Mouse (Mus musculus) intestine, embryonic 15.5 days (tissue): Measurements from ENCODE around the gene Lhfpl2. TPM values are rescaled to one million over a fixed set of nuclear protein-coding genes. Genes with fewer than 3 reads are reported as not detected.

Experiments
- ATAC-seq: fragments of 200-750 bp; cut with Nextera tagmentation; 2 replicates; pipeline ENCODE4 v1.8.0; 2017; ENCODE audit warnings: moderate TSS enrichment, moderate library complexity
- H3K27ac ChIP-seq: fragments of 300-500 bp; sonication (generic); 2 replicates; pipeline ENCODE4 v1.5.1; 2015; ENCODE audit warnings: mild to moderate bottlenecking, inconsistent platforms
- H3K27me3 ChIP-seq: fragments of 300-500 bp; sonication (generic); replicated peaks from 2 replicates; pipeline ENCODE4 v1.6.1; 2015; ENCODE audit warnings: inconsistent platforms
- H3K36me3 ChIP-seq: fragments of 300-500 bp; sonication (generic); 2 replicates; pipeline ENCODE4 v1.6.1; 2015; ENCODE audit warnings: inconsistent platforms
- H3K4me1 ChIP-seq: fragments of 300-500 bp; sonication (generic); replicated peaks from 2 replicates; pipeline ENCODE4 v1.6.1; 2015; ENCODE audit warnings: inconsistent platforms
- H3K4me2 ChIP-seq: fragments of 300-500 bp; sonication (generic); replicated peaks from 2 replicates; pipeline ENCODE4 v1.6.1; 2015; ENCODE audit warnings: mild to moderate bottlenecking, inconsistent platforms
- H3K4me3 ChIP-seq: fragments of 300-500 bp; sonication (generic); replicated peaks from 2 replicates; pipeline ENCODE4 v1.5.1; 2015; ENCODE audit warnings: inconsistent platforms
- H3K9ac ChIP-seq: fragments of 300-500 bp; sonication (generic); 2 replicates; pipeline ENCODE4 v1.6.1; 2015; ENCODE audit warnings: inconsistent platforms
- H3K9me3 ChIP-seq: fragments of 300-500 bp; sonication (generic); 2 replicates; pipeline ENCODE4 v1.6.1; 2016; ENCODE audit warnings: inconsistent platforms
- WGBS: fragments of 180-500 bp; shearing (Covaris S2); methylation state at CpG from one replicate; pipeline ENCODE4 v1.1.7; 2015; 5-methylcytosine and 5-hydroxymethylcytosine counted together
- polyA plus RNA-seq: library from polyadenylated mRNA; unstranded; fragments of >200 nt; fragmentation: Nextera tagmentation; extraction: Ambion mirVana; gene quantifications from 2 replicates; pipeline ENCODE4 v1.2.1, GENCODE M21; 2015

Gene Lhfpl2
- polyA plus RNA-seq, 1 experiment from 2014 or later, result 19.8 TPM

GRCm38 (mm10) chr13:94070308-94070619 is 12.7 kb downstream of the Lhfpl2 start:
- H3K9ac ChIP-seq, result no peak overlapping the region
- H3K27ac ChIP-seq, result no peak overlapping the region
- H3K4me2 ChIP-seq, result no peak overlapping the region
- no peak overlapping the region for H3K4me3 ChIP-seq
- H3K9me3 ChIP-seq, result no peaks in the 10 kb centered on the region
- H3K4me1 ChIP-seq, result peaks cover 22% of the 10 kb centered on the region
- ATAC-seq, result no peak
- no peaks in the 10 kb centered on the region for H3K36me3 ChIP-seq
- no peaks in the 10 kb centered on the region for H3K27me3 ChIP-seq
- WGBS, result 89% methylated on average over 3 of the region's 3 CpGs

- no peak overlapping the region for H3K4me3 ChIP-seq
- WGBS, result 75% methylated on average over 3 of the region's 3 CpGs
- no peak overlapping the region for H3K27ac ChIP-seq
- no peaks in the 10 kb centered on the region for H3K27me3 ChIP-seq
- H3K9me3 ChIP-seq, result no peaks in the 10 kb centered on the region
- ATAC-seq, result no peak
- H3K9ac ChIP-seq, result no peak overlapping the region
- H3K4me1 ChIP-seq, result peaks cover 19% of the 10 kb centered on the region
- H3K36me3 ChIP-seq, result no peaks in the 10 kb centered on the region
- H3K4me2 ChIP-seq, result no peak overlapping the region
Measured at GRCm38 (mm10) chr13:94070927-94071326, 13.3 kb downstream of the Lhfpl2 start.

GRCm38 (mm10) chr13:94073046-94073715 is 15.6 kb downstream of the Lhfpl2 start:
- ATAC-seq, result peak; percentile 72
- peak overlapping the region; percentile 45; the same call in 1 of the 2 replicates for H3K27ac ChIP-seq

GRCm38 (mm10) chr13:94073716-94074115 is 16.1 kb downstream of the Lhfpl2 start:
- 60% methylated on average over 5 of the region's 5 CpGs for WGBS
- ATAC-seq, result peak; percentile 52; the same call in 1 of the 2 replicates

More at GRCm38 (mm10) chr13:94073046-94073715, 15.6 kb downstream of the Lhfpl2 start:
- Histone ChIP-seq H3K4me3 (no peak overlapping the region), H3K36me3 (no peaks in the 10 kb centered on the region), H3K27me3 (no peaks in the 10 kb centered on the region), H3K9me3 (no peaks in the 10 kb centered on the region), H3K4me2 (no peak overlapping the region), H3K4me1 (peaks cover 19% of the 10 kb centered on the region), H3K9ac (no peak overlapping the region)
- 23% methylated on average over 9 of the region's 9 CpGs for WGBS

GRCm38 (mm10) chr13:94075181-94075580 is 17.6 kb downstream of the Lhfpl2 start:
- WGBS, result 19% methylated on average over 1 of the region's 1 CpGs
- peaks cover 17% of the 10 kb centered on the region for H3K4me1 ChIP-seq

More at GRCm38 (mm10) chr13:94073716-94074115, 16.1 kb downstream of the Lhfpl2 start:
- Histone ChIP-seq H3K27ac (no peak overlapping the region), H3K9me3 (no peaks in the 10 kb centered on the region), H3K36me3 (no peaks in the 10 kb centered on the region), H3K4me1 (peaks cover 19% of the 10 kb centered on the region), H3K4me3 (no peak overlapping the region), H3K27me3 (no peaks in the 10 kb centered on the region), H3K9ac (no peak overlapping the region), H3K4me2 (no peak overlapping the region)

GRCm38 (mm10) chr13:94077136-94078018 is 19.8 kb downstream of the Lhfpl2 start:
- H3K4me2 ChIP-seq, result no peak overlapping the region
- ATAC-seq, result no peak
- H3K9ac ChIP-seq, result no peak overlapping the region
- no peaks in the 10 kb centered on the region for H3K36me3 ChIP-seq
- H3K9me3 ChIP-seq, result no peaks in the 10 kb centered on the region
- no peaks in the 10 kb centered on the region for H3K27me3 ChIP-seq
- H3K4me1 ChIP-seq, result peaks cover 17% of the 10 kb centered on the region
- H3K4me3 ChIP-seq, result no peak overlapping the region
- WGBS, result 62% methylated on average over 14 of the region's 14 CpGs
- no peak overlapping the region for H3K27ac ChIP-seq

More at GRCm38 (mm10) chr13:94075181-94075580, 17.6 kb downstream of the Lhfpl2 start:
- Histone ChIP-seq H3K9ac (no peak overlapping the region), H3K4me3 (no peak overlapping the region), H3K4me2 (no peak overlapping the region), H3K9me3 (no peaks in the 10 kb centered on the region), H3K27ac (no peak overlapping the region), H3K27me3 (no peaks in the 10 kb centered on the region), H3K36me3 (no peaks in the 10 kb centered on the region)
- no peak for ATAC-seq

GRCm38 (mm10) chr13:94083196-94083595 is 25.6 kb downstream of the Lhfpl2 start:
- no peaks in the 10 kb centered on the region for H3K9me3 ChIP-seq
- 45% methylated on average over 8 of the region's 8 CpGs for WGBS
- no peaks in the 10 kb centered on the region for H3K4me1 ChIP-seq
- H3K9ac ChIP-seq, result no peak overlapping the region
- no peaks in the 10 kb centered on the region for H3K36me3 ChIP-seq
- H3K4me2 ChIP-seq, result no peak overlapping the region
- H3K27ac ChIP-seq, result no peak overlapping the region
- no peak for ATAC-seq
- H3K4me3 ChIP-seq, result no peak overlapping the region
- H3K27me3 ChIP-seq, result no peaks in the 10 kb centered on the region

- WGBS, result 76% methylated on average over 15 of the region's 15 CpGs
- H3K36me3 ChIP-seq, result no peaks in the 10 kb centered on the region
- no peaks in the 10 kb centered on the region for H3K4me1 ChIP-seq
- no peak for ATAC-seq
- no peak overlapping the region for H3K9ac ChIP-seq
- H3K27me3 ChIP-seq, result no peaks in the 10 kb centered on the region
- H3K9me3 ChIP-seq, result no peaks in the 10 kb centered on the region
- H3K27ac ChIP-seq, result no peak overlapping the region
- H3K4me3 ChIP-seq, result no peak overlapping the region
- no peak overlapping the region for H3K4me2 ChIP-seq
Measured at GRCm38 (mm10) chr13:94084220-94085126, 26.9 kb downstream of the Lhfpl2 start.

GRCm38 (mm10) chr13:94086090-94086808 is 28.7 kb downstream of the Lhfpl2 start:
- no peak overlapping the region for H3K4me3 ChIP-seq
- H3K27me3 ChIP-seq, result no peaks in the 10 kb centered on the region
- ATAC-seq, result no peak
- WGBS, result 87% methylated on average over 12 of the region's 12 CpGs
- no peak overlapping the region for H3K9ac ChIP-seq
- H3K4me1 ChIP-seq, result no peaks in the 10 kb centered on the region
- H3K9me3 ChIP-seq, result no peaks in the 10 kb centered on the region
- no peak overlapping the region for H3K4me2 ChIP-seq
- no peak overlapping the region for H3K27ac ChIP-seq
- H3K36me3 ChIP-seq, result no peaks in the 10 kb centered on the region

GRCm38 (mm10) chr13:94087061-94087460 is 29.5 kb downstream of the Lhfpl2 start:
- Histone ChIP-seq H3K4me1 (no peaks in the 10 kb centered on the region), H3K27me3 (no peaks in the 10 kb centered on the region), H3K4me2 (no peak overlapping the region), H3K9ac (no peak overlapping the region), H3K36me3 (no peaks in the 10 kb centered on the region), H3K27ac (no peak overlapping the region), H3K4me3 (no peak overlapping the region), H3K9me3 (no peaks in the 10 kb centered on the region)
- 0 out of 2 replicates have a peak, but pooled peaks have one; percentile 32 for ATAC-seq
- WGBS, result 57% methylated on average over 9 of the region's 9 CpGs

- no peak for ATAC-seq
- Histone ChIP-seq H3K27ac (no peak overlapping the region), H3K4me1 (peaks cover 6% of the 10 kb centered on the region), H3K27me3 (no peaks in the 10 kb centered on the region), H3K9ac (no peak overlapping the region), H3K4me3 (no peak overlapping the region), H3K9me3 (no peaks in the 10 kb centered on the region), H3K36me3 (no peaks in the 10 kb centered on the region), H3K4me2 (no peak overlapping the region)
- WGBS, result 79% methylated on average over 9 of the region's 9 CpGs
Measured at GRCm38 (mm10) chr13:94088788-94089187, 31.2 kb downstream of the Lhfpl2 start.
